18 mouse cellular contexts compared by ENCODE assay signal in the genomic region with DNA sequence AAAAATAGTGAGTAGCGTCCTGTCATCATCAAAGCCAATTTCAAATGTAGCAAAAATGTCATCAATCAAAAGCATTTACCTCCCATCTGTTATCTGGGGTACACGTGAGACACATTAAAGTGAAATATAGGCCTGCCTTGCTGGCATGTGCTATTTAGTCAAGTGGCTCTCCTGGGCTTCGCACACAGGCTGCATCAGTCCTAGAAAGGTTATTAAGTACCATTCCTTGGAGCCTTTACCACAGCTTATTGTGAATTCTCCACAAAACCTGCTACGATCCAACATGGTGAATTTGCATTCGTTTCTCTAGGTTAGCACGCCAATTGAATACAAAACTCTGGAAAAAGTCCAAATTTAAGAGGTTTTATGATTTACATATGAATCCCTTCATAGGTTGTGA.
DNase-seq lines count a peak whose midpoint lies in the region; ATAC-seq and TF ChIP-seq lines count a peak whose summit lies in the region.
"Had no signal": no experiment of that assay in that cellular context is flagged by ENCODE, and none has a peak within 500 bp of the region (broad histone marks: within the 10 kb centered on the region; RNA-seq: fewer than 3 reads in every experiment).

No protein-coding gene starts in this region.

- H3K27me3 ChIP-seq in hindbrain, embryonic 13.5 days: no peaks in the 10 kb centered on the region
- H3K27me3 ChIP-seq in hindbrain, postnatal 0 days (ENCODE audit: insufficient read depth, low read length): no peaks in the 10 kb centered on the region
- no peaks in the 10 kb centered on the region for H3K27me3 ChIP-seq in neural tube, embryonic 11.5 days (ENCODE audit: control insufficient read depth, insufficient read depth, low read length)
- H3K27me3 ChIP-seq: heart, embryonic 15.5 days; hindbrain, embryonic 15.5 days had no signal

- DNase-seq in hindbrain, postnatal 0 days (ENCODE audit: low spot score): no peak
- peak; percentile 31 for DNase-seq in neural tube, embryonic 11.5 days (ENCODE audit: low spot score)
- DNase-seq in neural tube, embryonic 10.5 days (ENCODE audit: extremely low spot score, low spot score): no peak
- DNase-seq in mesoderm, embryonic 11.5 days (ENCODE audit: low read depth, low spot score): peak; percentile 66
- DNase-seq in kidney, postnatal 25 days: no peak
- no peak for DNase-seq in frontal cortex, adult 2 months (ENCODE audit: extremely low spot score in 1 of 2, low spot score in 1 of 2)
- DNase-seq: adrenal gland, adult 2 months; cerebellum, adult 18-20 months; gastrocnemius, adult 2 months; heart, adult 18-20 months; lung, adult 2 months; retina, postnatal 1 day; thymus, adult 2 months had no signal

- no peak overlapping the region for H3K4me2 ChIP-seq in hindbrain, embryonic 13.5 days
- H3K4me2 ChIP-seq in hindbrain, postnatal 0 days (ENCODE audit: low read depth, low read length): no peak overlapping the region
- no peak overlapping the region for H3K4me2 ChIP-seq in neural tube, embryonic 11.5 days (ENCODE audit: low read depth)
- H3K4me2 ChIP-seq: heart, embryonic 15.5 days; hindbrain, embryonic 15.5 days had no signal

- H3K27ac ChIP-seq in hindbrain, embryonic 13.5 days: no peak overlapping the region
- H3K27ac ChIP-seq in hindbrain, postnatal 0 days: no peak overlapping the region
- H3K27ac ChIP-seq in neural tube, embryonic 11.5 days (ENCODE audit: low read depth, low read length): no peak overlapping the region
- H3K27ac ChIP-seq: gastrocnemius, adult 2 months; heart, embryonic 15.5 days; hindbrain, embryonic 15.5 days; left cerebral cortex, adult 2 months had no signal

- H3K9me3 ChIP-seq in hindbrain, embryonic 13.5 days: no peaks in the 10 kb centered on the region
- H3K9me3 ChIP-seq in hindbrain, postnatal 0 days (ENCODE audit: low read length): no peaks in the 10 kb centered on the region
- no peaks in the 10 kb centered on the region for H3K9me3 ChIP-seq in neural tube, embryonic 11.5 days (ENCODE audit: control insufficient read depth, low read length)
- H3K9me3 ChIP-seq: G1E; heart, embryonic 15.5 days; hindbrain, embryonic 15.5 days had no signal

- TF ChIP-seq CTCF in hindbrain, postnatal 0 days (IDR thresholded peaks at IDR 0.05; ENCODE audit: low read depth): no peak

- H3K4me1 ChIP-seq in hindbrain, embryonic 13.5 days (replicated peaks): peaks cover 17% of the 10 kb centered on the region
- H3K4me1 ChIP-seq in hindbrain, postnatal 0 days (ENCODE audit: insufficient read depth, low read length): no peaks in the 10 kb centered on the region
- H3K4me1 ChIP-seq in neural tube, embryonic 11.5 days (ENCODE audit: control insufficient read depth, insufficient read depth, low read length): no peaks in the 10 kb centered on the region
- H3K4me1 ChIP-seq: heart, embryonic 15.5 days had no signal

- no peak overlapping the region for H3K9ac ChIP-seq in hindbrain, embryonic 13.5 days
- H3K9ac ChIP-seq in hindbrain, postnatal 0 days (replicated peaks; ENCODE audit: low read length): no peak overlapping the region
- no peak overlapping the region for H3K9ac ChIP-seq in neural tube, embryonic 11.5 days (ENCODE audit: low read length)
- H3K9ac ChIP-seq: heart, embryonic 15.5 days; hindbrain, embryonic 15.5 days had no signal

- no peaks in the 10 kb centered on the region for H3K36me3 ChIP-seq in hindbrain, embryonic 13.5 days
- no peaks in the 10 kb centered on the region for H3K36me3 ChIP-seq in hindbrain, postnatal 0 days (ENCODE audit: insufficient read depth, low read length)
- no peaks in the 10 kb centered on the region for H3K36me3 ChIP-seq in neural tube, embryonic 11.5 days (ENCODE audit: control insufficient read depth, insufficient read depth, low read length)
- H3K36me3 ChIP-seq: G1E; heart, embryonic 15.5 days; hindbrain, embryonic 15.5 days had no signal

- 44% methylated on average over 6 of the region's 6 CpGs for WGBS in hindbrain, embryonic 13.5 days
- 46% methylated on average over 6 of the region's 6 CpGs for WGBS in hindbrain, postnatal 0 days
- WGBS in neural tube, embryonic 11.5 days: 56% methylated on average over 6 of the region's 6 CpGs

- 0 out of 2 replicates have a peak, but pooled peaks have one; percentile 68 for ATAC-seq in hindbrain, embryonic 13.5 days (ENCODE audit: low FRiP score)
- no peak for ATAC-seq in hindbrain, postnatal 0 days
- peak; percentile 71; the same call in 1 of the 2 replicates for ATAC-seq in neural tube, embryonic 11.5 days (ENCODE audit: insufficient read depth, low FRiP score, low TSS enrichment)

- no peak overlapping the region for H3K4me3 ChIP-seq in hindbrain, embryonic 13.5 days
- H3K4me3 ChIP-seq in hindbrain, postnatal 0 days (ENCODE audit: low read length): no peak overlapping the region
- H3K4me3 ChIP-seq in neural tube, embryonic 11.5 days (ENCODE audit: low read depth, low read length): no peak overlapping the region
- H3K4me3 ChIP-seq: gastrocnemius, adult 2 months; heart, embryonic 15.5 days; hindbrain, embryonic 15.5 days; left cerebral cortex, adult 2 months had no signal

Comparison
In these comparisons a context has a peak if more than half of its experiments do, and no peak if none do; other contexts are left out.
1. DNase-seq: peak in neural tube, embryonic 11.5 days (single experiment) and mesoderm, embryonic 11.5 days (single experiment); none in hindbrain, postnatal 0 days (single experiment), neural tube, embryonic 10.5 days (single experiment), kidney, postnatal 25 days (0 of 2) and frontal cortex, adult 2 months (0 of 2).